Mouse (Mus musculus) large intestine, adult 2 months (tissue): ENCODE data around the gene Slc9a6. TPM values are rescaled to one million over a fixed set of nuclear protein-coding genes. Genes with fewer than 3 reads are reported as not detected.

Source experiments
- DNase-seq: peaks from one replicate; pipeline ENCODE4 v3.0.0-alpha.2; 2012; ENCODE audit warnings: low read depth, low spot score
- WGBS: fragments of 180-500 bp; shearing (Covaris S2); methylation state at CpG from one replicate; pipeline ENCODE4 v1.1.7; 2018; 5-methylcytosine and 5-hydroxymethylcytosine counted together
- polyA plus RNA-seq: library from polyadenylated mRNA; depleted of rRNA; stranded (reverse); fragments of >200 nt; gene quantifications from 2 replicates; pipeline ENCODE4 v1.2.3, GENCODE M21; 2012; rRNA removed

The Slc9a6 gene
- polyA plus RNA-seq, result 9.5 and 16.3 TPM in 2 replicates

GRCm38 (mm10) chrX:56609623-56610317 lies at the start of gene Slc9a6:
Gene Slc9a6, plus strand, starts transcription at chrX:56609757.
- DNase-seq, result no peak
- 12% methylated on average over 44 of the region's 50 CpGs for WGBS

- peak; percentile 0 for DNase-seq
- 22% methylated on average over 6 of the region's 6 CpGs for WGBS
These were observed 37.1 kb upstream of the Slc9a6 start for GRCm38 (mm10) chrX:56572465-56572864.

- 77% methylated on average over 2 of the region's 2 CpGs for WGBS
- DNase-seq, result no peak
These were observed 31.4 kb upstream of the Slc9a6 start for GRCm38 (mm10) chrX:56578200-56578599.

- 15% methylated on average over 25 of the region's 25 CpGs for WGBS
- DNase-seq, result no peak
These were observed 12.2 kb upstream of the Slc9a6 start for GRCm38 (mm10) chrX:56597219-56597886.

GRCm38 (mm10) chrX:56597887-56598640 lies 11.5 kb upstream of the Slc9a6 start, which contains the start of gene Mmgt1:
Gene Mmgt1, minus strand, starts transcription at chrX:56598069.
- WGBS, result 15% methylated on average over 44 of the region's 44 CpGs
- peak; percentile 76 for DNase-seq

- WGBS, result 68% methylated on average over 2 of the region's 2 CpGs
- DNase-seq, result no peak
These were observed 3.0 kb upstream of the Slc9a6 start for GRCm38 (mm10) chrX:56606536-56606935.

- no peak for DNase-seq
- WGBS, result 69% methylated on average over 7 of the region's 7 CpGs
These were observed 2.4 kb upstream of the Slc9a6 start for GRCm38 (mm10) chrX:56607032-56607710.

- no peak for DNase-seq
- WGBS, result 19% methylated on average over 7 of the region's 7 CpGs
These were observed 303 bp upstream of the Slc9a6 start for GRCm38 (mm10) chrX:56609285-56609622.

- DNase-seq, result no peak
- WGBS, result 16% methylated on average over 13 of the region's 13 CpGs
These were observed 749 bp downstream of the Slc9a6 start for GRCm38 (mm10) chrX:56610318-56610694.

- 90% methylated on average over 2 of the region's 2 CpGs for WGBS
- DNase-seq, result no peak
These were observed 5.7 kb downstream of the Slc9a6 start for GRCm38 (mm10) chrX:56615236-56615635.

GRCm38 (mm10) chrX:56636185-56636584 lies 26.6 kb downstream of the Slc9a6 start:
- WGBS, result 80% methylated on average over 5 of the region's 5 CpGs
- no peak for DNase-seq

- WGBS, result 17% methylated on average over 1 of the region's 1 CpGs
- DNase-seq, result no peak
These were observed 30.5 kb downstream of the Slc9a6 start for GRCm38 (mm10) chrX:56640066-56640465.

- DNase-seq, result no peak
- WGBS, result 64% methylated on average over 7 of the region's 7 CpGs
These were observed 40.2 kb downstream of the Slc9a6 start for GRCm38 (mm10) chrX:56649549-56650354.

- 85% methylated on average over 2 of the region's 2 CpGs for WGBS
- DNase-seq, result no peak
These were observed 40.7 kb downstream of the Slc9a6 start for GRCm38 (mm10) chrX:56650355-56650652.

- no peak for DNase-seq
These were observed 41.3 kb downstream of the Slc9a6 start for GRCm38 (mm10) chrX:56650885-56651284.

GRCm38 (mm10) chrX:56651738-56652137 lies 42.2 kb downstream of the Slc9a6 start:
- DNase-seq, result peak; percentile 6
- 69% methylated on average over 7 of the region's 7 CpGs for WGBS

More at GRCm38 (mm10) chrX:56650885-56651284, 41.3 kb downstream of the Slc9a6 start:
- 71% methylated on average over 6 of the region's 6 CpGs for WGBS

GRCm38 (mm10) chrX:56655686-56656085 lies 46.1 kb downstream of the Slc9a6 start:
- WGBS, result 62% methylated on average over 2 of the region's 2 CpGs
- no peak for DNase-seq

GRCm38 (mm10) chrX:56659286-56659685 lies 49.7 kb downstream of the Slc9a6 start:
- no peak for DNase-seq
- WGBS, result 76% methylated on average over 2 of the region's 2 CpGs

- WGBS, result 94% methylated on average over 12 of the region's 12 CpGs
- DNase-seq, result no peak
These were observed 51.6 kb downstream of the Slc9a6 start for GRCm38 (mm10) chrX:56661143-56661542.
